Mouse (Mus musculus): ENCODE measurements around the gene Col15a1. TPM values are rescaled to one million over a fixed set of nuclear protein-coding genes. Genes with fewer than 3 reads are reported as not detected.

Gene Col15a1
- polyA plus RNA-seq, 1 experiment = 3.5 TPM

DNA sequence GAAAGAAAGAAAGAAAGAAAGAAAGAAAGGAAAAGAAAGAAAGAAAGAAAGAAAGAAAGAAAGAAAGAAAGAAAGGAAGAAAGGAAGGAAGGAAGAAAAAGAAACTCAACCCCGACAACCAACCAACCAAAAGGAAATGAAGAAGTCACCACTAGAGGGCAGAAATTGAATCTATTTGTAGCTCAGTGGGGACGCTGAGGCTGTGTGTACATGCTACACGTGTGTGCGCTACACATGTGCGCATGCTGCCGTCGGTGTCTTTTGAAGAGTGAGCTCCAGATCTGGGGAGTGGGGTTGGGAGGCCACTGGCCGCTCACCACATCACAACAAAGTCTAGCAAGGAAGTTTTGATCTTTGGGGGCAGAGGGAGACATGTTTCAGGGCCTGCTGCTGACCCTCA is 38.9 kb downstream of the Col15a1 start:
- peak in 1 of 2 experiments; percentile 38 for DNase-seq (ENCODE audit: low read depth in 1 of 2, low spot score in 2 of 2)
- no peaks in the 10 kb centered on the region for H3K27me3 ChIP-seq (ENCODE audit: control insufficient read depth, insufficient read depth, low read length)
- H3K27ac ChIP-seq (ENCODE audit: insufficient read depth, low read length) = no peak overlapping the region
- TF ChIP-seq CTCF (IDR thresholded peaks at IDR 0.05; ENCODE audit: extremely low read depth, insufficient read depth, insufficient read length, insufficient replicate concordance) = 0 out of 2 replicates have a peak, but pooled peaks have one; percentile 7
- TF ChIP-seq POLR2A (IDR thresholded peaks at IDR 0.05; ENCODE audit: low read depth, low read length) = no peak
- H3K4me1 ChIP-seq (ENCODE audit: control insufficient read depth, insufficient read depth, insufficient read length) = peaks cover 7% of the 10 kb centered on the region; the same call in 1 of the 2 replicates
- H3K36me3 ChIP-seq (ENCODE audit: control insufficient read depth, insufficient read depth, low read length) = no peaks in the 10 kb centered on the region
- no peak overlapping the region for H3K4me3 ChIP-seq (ENCODE audit: extremely low read depth, insufficient read depth, insufficient read length)
- 29% methylated on average over 8 of the region's 8 CpGs for WGBS

DNA sequence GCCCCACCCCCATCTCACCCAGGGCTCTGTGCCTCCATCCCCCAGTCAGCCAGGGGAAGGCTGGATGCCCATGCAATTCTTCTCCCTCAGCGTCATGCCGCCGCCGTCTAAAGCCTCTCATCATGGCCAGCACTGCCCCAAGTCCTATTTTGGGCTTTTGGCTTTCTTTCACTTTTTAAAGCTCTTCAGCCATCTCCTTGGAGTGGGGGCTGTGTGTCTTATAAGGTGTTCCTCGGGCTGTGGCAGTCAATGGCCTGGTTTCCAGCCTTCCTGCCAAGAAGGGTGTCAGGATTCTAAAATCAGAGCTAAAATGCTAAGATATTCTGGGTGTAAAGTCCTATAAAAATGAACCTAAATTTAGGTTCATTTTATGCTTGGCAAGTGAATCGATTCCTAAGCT is 39.6 kb downstream of the Col15a1 start:
- H3K27ac ChIP-seq (ENCODE audit: insufficient read depth, low read length) = no peak overlapping the region
- no peaks in the 10 kb centered on the region for H3K36me3 ChIP-seq (ENCODE audit: control insufficient read depth, insufficient read depth, low read length)
- 73% methylated on average over 6 of the region's 6 CpGs for WGBS
- H3K4me1 ChIP-seq (ENCODE audit: control insufficient read depth, insufficient read depth, insufficient read length) = peaks cover 8% of the 10 kb centered on the region; the same call in 1 of the 2 replicates
- H3K4me3 ChIP-seq (ENCODE audit: extremely low read depth, insufficient read depth, insufficient read length) = no peak overlapping the region
- TF ChIP-seq POLR2A (IDR thresholded peaks at IDR 0.05; ENCODE audit: low read depth, low read length) (no peak), CTCF (IDR thresholded peaks at IDR 0.05; ENCODE audit: extremely low read depth, insufficient read depth, insufficient read length, insufficient replicate concordance) (no peak)
- no peaks in the 10 kb centered on the region for H3K27me3 ChIP-seq (ENCODE audit: control insufficient read depth, insufficient read depth, low read length)
- no peak for DNase-seq (ENCODE audit: low read depth in 1 of 2, low spot score in 2 of 2)

DNA sequence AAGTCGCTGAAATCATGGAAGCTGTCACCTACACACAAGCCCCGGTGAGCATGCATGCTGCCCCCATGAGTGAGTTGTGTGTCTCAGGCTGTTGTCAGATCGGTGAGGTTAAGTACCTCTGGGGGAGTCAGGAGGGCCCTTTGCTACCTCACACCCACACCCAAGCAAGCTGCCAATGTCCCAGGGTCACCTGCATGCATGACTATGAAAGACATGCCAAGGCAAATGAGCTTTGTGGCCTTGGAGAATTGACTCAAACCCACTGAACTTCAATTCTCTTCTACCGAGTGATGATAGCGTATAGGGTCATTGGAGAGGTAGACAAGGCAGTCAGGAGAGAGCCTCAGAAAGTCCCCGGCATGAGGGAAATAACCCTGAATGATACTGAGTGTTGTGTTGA is 41.2 kb downstream of the Col15a1 start:
- TF ChIP-seq CTCF (IDR thresholded peaks at IDR 0.05; ENCODE audit: extremely low read depth, insufficient read depth, insufficient read length, insufficient replicate concordance) = no peak
- no peak for TF ChIP-seq POLR2A (IDR thresholded peaks at IDR 0.05; ENCODE audit: low read depth, low read length)
- no peak for DNase-seq (ENCODE audit: low read depth in 1 of 2, low spot score in 2 of 2)
- no peak overlapping the region for H3K27ac ChIP-seq (ENCODE audit: insufficient read depth, low read length)
- no peaks in the 10 kb centered on the region for H3K27me3 ChIP-seq (ENCODE audit: control insufficient read depth, insufficient read depth, low read length)
- H3K36me3 ChIP-seq (ENCODE audit: control insufficient read depth, insufficient read depth, low read length) = no peaks in the 10 kb centered on the region
- H3K4me3 ChIP-seq (ENCODE audit: extremely low read depth, insufficient read depth, insufficient read length) = no peak overlapping the region
- H3K4me1 ChIP-seq (ENCODE audit: control insufficient read depth, insufficient read depth, insufficient read length) = peaks cover 8% of the 10 kb centered on the region; the same call in 1 of the 2 replicates
- 90% methylated on average over 6 of the region's 6 CpGs for WGBS

GRCm38 (mm10) chr4:47251069-47251468 is 43.1 kb downstream of the Col15a1 start:
- Histone ChIP-seq H3K27me3 (ENCODE audit: control insufficient read depth, insufficient read depth, low read length) (no peaks in the 10 kb centered on the region), H3K4me3 (ENCODE audit: extremely low read depth, insufficient read depth, insufficient read length) (no peak overlapping the region), H3K4me1 (ENCODE audit: control insufficient read depth, insufficient read depth, insufficient read length) (peaks cover 8% of the 10 kb centered on the region; the same call in 1 of the 2 replicates), H3K27ac (ENCODE audit: insufficient read depth, low read length) (peak overlapping the region; percentile 69), H3K36me3 (ENCODE audit: control insufficient read depth, insufficient read depth, low read length) (no peaks in the 10 kb centered on the region)
- no peak for TF ChIP-seq POLR2A (IDR thresholded peaks at IDR 0.05; ENCODE audit: low read depth, low read length)
- peak; percentile 77; the same call in 1 of the 2 replicates for TF ChIP-seq CTCF (IDR thresholded peaks at IDR 0.05; ENCODE audit: extremely low read depth, insufficient read depth, insufficient read length, insufficient replicate concordance)
- peak; percentile 83 to 85 for DNase-seq (ENCODE audit: low read depth in 1 of 2, low spot score in 2 of 2)
- WGBS = 13% methylated on average over 5 of the region's 5 CpGs

- Histone ChIP-seq H3K4me3 (ENCODE audit: extremely low read depth, insufficient read depth, insufficient read length) (no peak overlapping the region), H3K36me3 (ENCODE audit: control insufficient read depth, insufficient read depth, low read length) (no peaks in the 10 kb centered on the region), H3K27me3 (ENCODE audit: control insufficient read depth, insufficient read depth, low read length) (no peaks in the 10 kb centered on the region), H3K4me1 (ENCODE audit: control insufficient read depth, insufficient read depth, insufficient read length) (peaks cover 8% of the 10 kb centered on the region; the same call in 1 of the 2 replicates), H3K27ac (ENCODE audit: insufficient read depth, low read length) (peak overlapping the region; percentile 69)
- no peak for DNase-seq (ENCODE audit: low read depth in 1 of 2, low spot score in 2 of 2)
- WGBS = 78% methylated on average over 11 of the region's 11 CpGs
- TF ChIP-seq POLR2A (IDR thresholded peaks at IDR 0.05; ENCODE audit: low read depth, low read length) (no peak), CTCF (IDR thresholded peaks at IDR 0.05; ENCODE audit: extremely low read depth, insufficient read depth, insufficient read length, insufficient replicate concordance) (no peak)
Measured at GRCm38 (mm10) chr4:47251693-47252435, 43.9 kb downstream of the Col15a1 start.

DNA sequence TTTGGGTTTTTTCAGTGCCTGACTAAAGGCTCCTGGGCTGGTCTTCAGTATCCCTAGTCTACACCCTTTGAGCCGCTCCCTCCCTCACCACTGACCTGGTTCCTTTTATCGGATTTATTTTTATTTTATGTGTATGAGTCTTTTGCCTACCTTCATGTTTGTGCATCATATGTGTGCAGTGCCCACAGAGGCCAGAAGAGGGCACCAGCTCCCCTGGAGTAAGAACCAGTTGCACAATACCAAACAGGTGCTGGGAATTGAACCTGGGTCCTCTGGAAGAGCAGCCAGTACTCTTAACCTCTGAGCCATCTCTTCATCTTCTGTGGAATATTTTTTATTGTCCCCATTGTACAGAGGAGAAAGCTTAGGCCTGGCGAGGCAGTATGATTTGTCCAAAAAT is 44.7 kb downstream of the Col15a1 start:
- no peaks in the 10 kb centered on the region for H3K27me3 ChIP-seq (ENCODE audit: control insufficient read depth, insufficient read depth, low read length)
- DNase-seq (ENCODE audit: low read depth in 1 of 2, low spot score in 2 of 2) = no peak

DNA sequence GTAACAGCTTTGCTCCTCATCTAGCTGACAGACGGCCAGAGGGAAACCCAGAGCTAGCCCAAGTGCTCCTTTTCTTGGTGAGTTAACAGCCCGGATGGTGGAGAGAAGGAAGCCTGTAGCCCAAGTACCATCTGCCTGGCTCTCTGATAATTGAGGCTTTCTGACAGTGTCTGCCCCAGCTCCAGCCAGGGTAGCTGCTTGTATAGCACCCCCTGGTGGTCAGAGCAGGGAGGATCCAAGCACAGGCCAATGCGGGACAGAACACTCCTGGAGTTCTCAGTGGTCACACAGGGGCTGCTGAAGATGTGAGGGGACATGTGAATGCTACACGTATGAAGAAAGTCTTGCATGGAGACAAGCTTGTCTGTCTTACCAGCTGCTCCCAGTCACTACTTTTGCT is 47.7 kb downstream of the Col15a1 start:
- 47% methylated on average over 4 of the region's 4 CpGs for WGBS
- Histone ChIP-seq H3K36me3 (ENCODE audit: control insufficient read depth, insufficient read depth, low read length) (no peaks in the 10 kb centered on the region), H3K27ac (ENCODE audit: insufficient read depth, low read length) (no peak overlapping the region), H3K4me3 (ENCODE audit: extremely low read depth, insufficient read depth, insufficient read length) (no peak overlapping the region), H3K27me3 (ENCODE audit: control insufficient read depth, insufficient read depth, low read length) (no peaks in the 10 kb centered on the region), H3K4me1 (ENCODE audit: control insufficient read depth, insufficient read depth, insufficient read length) (peaks cover 8% of the 10 kb centered on the region; the same call in 1 of the 2 replicates)
- TF ChIP-seq POLR2A (IDR thresholded peaks at IDR 0.05; ENCODE audit: low read depth, low read length) = no peak
- TF ChIP-seq CTCF (IDR thresholded peaks at IDR 0.05; ENCODE audit: extremely low read depth, insufficient read depth, insufficient read length, insufficient replicate concordance) = peak; percentile 91; the same call in 1 of the 2 replicates
- DNase-seq (ENCODE audit: low read depth in 1 of 2, low spot score in 2 of 2) = peak; percentile 36 to 76

More for the DNA sequence above, 44.7 kb downstream of the Col15a1 start:
- no peak overlapping the region for H3K4me3 ChIP-seq (ENCODE audit: extremely low read depth, insufficient read depth, insufficient read length)
- no peak for TF ChIP-seq POLR2A (IDR thresholded peaks at IDR 0.05; ENCODE audit: low read depth, low read length)
- no peak for TF ChIP-seq CTCF (IDR thresholded peaks at IDR 0.05; ENCODE audit: extremely low read depth, insufficient read depth, insufficient read length, insufficient replicate concordance)
- WGBS = 96% methylated on average over 3 of the region's 3 CpGs
- no peak overlapping the region for H3K27ac ChIP-seq (ENCODE audit: insufficient read depth, low read length)
- H3K36me3 ChIP-seq (ENCODE audit: control insufficient read depth, insufficient read depth, low read length) = no peaks in the 10 kb centered on the region
- H3K4me1 ChIP-seq (ENCODE audit: control insufficient read depth, insufficient read depth, insufficient read length) = peaks cover 8% of the 10 kb centered on the region; the same call in 1 of the 2 replicates
